Mouse (Mus musculus) testis, postnatal 14 days (tissue): ENCODE data around the gene Sin3b.
"Not testable (repeated sequence)": the region's sequence is repeated elsewhere in the genome, so short reads cannot be mapped to it uniquely, and the experiment has no call there.

Source experiments
- DNase-seq: peaks from one replicate; pipeline ENCODE4 v3.0.0; 2021; ENCODE audit warnings: low spot score

The Sin3b gene

GRCm38 (mm10) chr8:72722769-72723650 lies at the start of gene Sin3b:
Gene Sin3b, plus strand, starts transcription at chr8:72723285.
- peak; percentile 95 for DNase-seq

- no peak for DNase-seq
Measured at GRCm38 (mm10) chr8:72674184-72674583, 48.9 kb upstream of the Sin3b start.

- DNase-seq = no peak
Measured at GRCm38 (mm10) chr8:72676436-72676835, 46.6 kb upstream of the Sin3b start.

GRCm38 (mm10) chr8:72676844-72677243 lies 46.2 kb upstream of the Sin3b start:
- DNase-seq = not testable (repeated sequence)

- DNase-seq = no peak
Measured at GRCm38 (mm10) chr8:72677331-72677730, 45.8 kb upstream of the Sin3b start.

GRCm38 (mm10) chr8:72680133-72680532 lies 43.0 kb upstream of the Sin3b start:
- peak; percentile 51 for DNase-seq

- no peak for DNase-seq
Measured at GRCm38 (mm10) chr8:72682051-72682687, 40.9 kb upstream of the Sin3b start.

GRCm38 (mm10) chr8:72683010-72683521 lies 40.0 kb upstream of the Sin3b start:
- no peak for DNase-seq

- DNase-seq = not testable (repeated sequence)
Measured at GRCm38 (mm10) chr8:72683572-72684099, 39.4 kb upstream of the Sin3b start.

GRCm38 (mm10) chr8:72698349-72698926 lies 24.6 kb upstream of the Sin3b start:
- no peak for DNase-seq

- no peak for DNase-seq
Measured at GRCm38 (mm10) chr8:72712569-72712968, 10.5 kb upstream of the Sin3b start.

GRCm38 (mm10) chr8:72716594-72716993 lies 6.5 kb upstream of the Sin3b start:
- DNase-seq = no peak

- DNase-seq = peak; percentile 81
Measured at GRCm38 (mm10) chr8:72720541-72720940, 2.5 kb upstream of the Sin3b start.

- DNase-seq = peak; percentile 48
Measured at GRCm38 (mm10) chr8:72723651-72724001, 541 bp downstream of the Sin3b start.

GRCm38 (mm10) chr8:72728636-72729035 lies 5.6 kb downstream of the Sin3b start:
- no peak for DNase-seq

- DNase-seq = no peak
Measured at GRCm38 (mm10) chr8:72735001-72735400, 11.9 kb downstream of the Sin3b start.

- DNase-seq = no peak
Measured at GRCm38 (mm10) chr8:72736868-72737267, 13.8 kb downstream of the Sin3b start.

GRCm38 (mm10) chr8:72746061-72746460 lies 23.0 kb downstream of the Sin3b start:
- no peak for DNase-seq

- DNase-seq = no peak
Measured at GRCm38 (mm10) chr8:72749846-72750245, 26.8 kb downstream of the Sin3b start.

GRCm38 (mm10) chr8:72750266-72750665 lies 27.2 kb downstream of the Sin3b start:
- DNase-seq = no peak

GRCm38 (mm10) chr8:72751126-72751525 lies 28.0 kb downstream of the Sin3b start:
- no peak for DNase-seq

GRCm38 (mm10) chr8:72752289-72752688 lies 29.2 kb downstream of the Sin3b start:
- no peak for DNase-seq

GRCm38 (mm10) chr8:72753165-72753564 lies 30.1 kb downstream of the Sin3b start:
- DNase-seq = peak; percentile 3
